Mouse (Mus musculus) ES-E14 (cell line): ENCODE data around the gene Taar1.

ENCODE experiments used
- CHD2 ChIP-seq: IDR thresholded peaks from 2 replicates; pipeline ENCODE4 v1.6.1; 2014; ENCODE audit warnings: mild to moderate bottlenecking, low read depth, low read length, inconsistent platforms
- HCFC1 ChIP-seq: IDR thresholded peaks from 2 replicates; pipeline ENCODE4 v1.6.1; 2012; ENCODE audit warnings: low read length, inconsistent platforms, borderline replicate concordance; ENCODE audit not compliant: insufficient read depth
- MAFK ChIP-seq: IDR thresholded peaks from 2 replicates; pipeline ENCODE4 v1.6.1; 2014; ENCODE audit warnings: mild to moderate bottlenecking, low read depth, low read length, inconsistent platforms; ENCODE audit not compliant: insufficient read depth
- ZC3H11A ChIP-seq: IDR thresholded peaks from 2 replicates; pipeline ENCODE4 v1.6.1; 2012; ENCODE audit warnings: low read depth, mild to moderate bottlenecking, inconsistent platforms, low read length, borderline replicate concordance
- ZNF384 ChIP-seq: IDR thresholded peaks from 2 replicates; pipeline ENCODE4 v1.6.1; 2012; ENCODE audit warnings: low read depth, low read length, inconsistent platforms

DNA sequence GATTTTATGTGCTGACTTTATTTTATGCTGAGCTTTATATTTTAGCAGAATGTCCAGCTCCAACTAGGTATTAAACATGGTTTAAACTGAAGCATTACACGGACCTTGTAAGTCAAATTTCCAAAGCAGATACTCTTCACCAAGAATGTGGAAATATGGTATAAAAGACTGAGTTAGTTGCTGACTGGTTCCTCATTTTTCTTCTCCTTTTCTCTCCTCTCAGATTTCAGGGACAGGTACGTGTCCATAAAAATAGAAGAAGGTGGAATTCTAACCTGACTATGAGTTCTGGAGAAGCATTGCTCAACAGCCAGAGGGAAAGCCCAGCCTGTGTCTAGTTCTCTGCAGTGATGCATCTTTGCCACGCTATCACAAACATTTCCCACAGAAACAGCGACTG, at the start of gene Taar1:
- no peak for TF ChIP-seq ZC3H11A
- TF ChIP-seq HCFC1, result no peak
- no peak for TF ChIP-seq CHD2
- no peak for TF ChIP-seq MAFK
- TF ChIP-seq ZNF384, result no peak
